Mouse (Mus musculus): ENCODE results near the gene Vmn1r55. TPM values are rescaled to one million over a fixed set of nuclear protein-coding genes. Genes with fewer than 3 reads are reported as not detected.
A peak's percentile ranks its signal among the peaks of the same experiment; 100 is the strongest.
"Not testable (repeated sequence)": the region's sequence is repeated elsewhere in the genome, so short reads cannot be mapped to it uniquely, and the experiment has no call there.

Vmn1r55 gene
- polyA plus RNA-seq, 1 experiment from 2014 or later: not detected

DNA sequence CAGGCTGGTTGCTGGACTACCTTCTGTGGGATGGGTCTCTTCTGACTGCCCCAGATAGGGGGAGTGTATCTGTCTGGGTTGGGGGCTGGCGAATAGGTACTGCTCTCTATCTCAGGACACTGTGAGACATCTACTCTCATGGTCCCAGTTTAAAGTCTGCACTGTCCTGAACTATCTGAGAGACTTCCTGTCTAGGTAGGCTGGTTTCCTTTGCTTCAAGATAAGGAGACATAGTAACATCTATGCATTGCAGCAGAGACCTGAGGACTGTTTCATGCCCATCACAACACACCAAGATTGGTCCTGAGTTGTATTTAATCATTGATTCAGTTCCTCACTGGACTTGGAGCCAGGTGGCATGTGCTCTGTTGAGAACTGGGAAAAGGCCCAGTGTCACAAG is 64.0 kb downstream of the Vmn1r55 start:
- H3K27me3 ChIP-seq (ENCODE audit: control insufficient read depth, insufficient read depth, low read length): no peaks in the 10 kb centered on the region
- H3K36me3 ChIP-seq (ENCODE audit: control insufficient read depth, insufficient read depth, low read length): peaks cover 41% of the 10 kb centered on the region

DNA sequence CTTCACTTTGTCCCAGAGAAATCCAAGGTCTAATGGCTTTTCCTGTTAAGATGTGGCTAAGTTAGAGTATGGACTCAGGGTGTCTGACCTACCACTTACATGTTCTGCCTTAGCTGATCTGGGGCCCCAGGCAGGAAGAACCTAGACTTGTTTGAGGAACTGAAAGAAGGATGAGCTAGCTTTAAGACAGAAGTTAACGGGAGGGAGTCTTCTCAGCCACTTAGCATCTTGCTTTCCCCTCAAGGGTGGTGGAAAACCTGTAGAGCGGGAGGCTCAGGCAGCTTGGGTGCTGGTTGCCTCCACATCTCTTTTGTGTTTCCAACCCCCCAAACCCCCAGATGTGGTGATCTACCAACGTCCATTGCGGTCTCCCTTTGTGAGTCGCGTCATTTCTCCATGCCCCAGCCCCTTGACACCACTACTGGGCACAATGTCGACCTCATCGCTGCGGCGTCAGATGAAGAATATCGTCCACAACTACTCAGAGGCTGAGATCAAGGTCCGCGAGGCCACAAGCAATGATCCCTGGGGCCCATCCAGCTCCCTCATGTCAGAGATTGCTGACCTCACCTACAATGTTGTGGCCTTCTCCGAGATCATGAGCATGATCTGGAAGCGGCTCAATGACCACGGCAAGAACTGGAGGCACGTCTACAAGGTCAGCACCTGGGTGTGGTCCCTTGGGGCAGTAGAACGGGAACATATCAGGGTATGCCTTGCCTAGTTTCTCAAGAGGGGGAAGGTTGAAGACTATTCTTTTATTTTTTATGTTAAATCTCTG is 66.0 kb downstream of the Vmn1r55 start:
- Histone ChIP-seq H3K36me3 (ENCODE audit: control insufficient read depth, insufficient read depth, low read length) (peaks cover 38% of the 10 kb centered on the region), H3K9me3 (ENCODE audit: control insufficient read depth, low read length) (no peaks in the 10 kb centered on the region)
- WGBS: 86% methylated on average over 18 of the region's 18 CpGs

More for the DNA sequence above, 64.0 kb downstream of the Vmn1r55 start:
- peaks cover 14% of the 10 kb centered on the region for H3K4me1 ChIP-seq (ENCODE audit: control insufficient read depth, insufficient read depth, low read length)
- ATAC-seq (ENCODE audit: low FRiP score, low TSS enrichment): no peak
- H3K9ac ChIP-seq (ENCODE audit: low read depth, low read length): no peak overlapping the region
- no peaks in the 10 kb centered on the region for H3K9me3 ChIP-seq (ENCODE audit: control insufficient read depth, low read length)
- no peak overlapping the region for H3K4me3 ChIP-seq (ENCODE audit: low read length)
- no peak overlapping the region for H3K27ac ChIP-seq (ENCODE audit: low read depth, low read length)
- no peak overlapping the region for H3K4me2 ChIP-seq (replicated peaks; ENCODE audit: low read depth, low read length)
- 88% methylated on average over 1 of the region's 1 CpGs for WGBS

DNA sequence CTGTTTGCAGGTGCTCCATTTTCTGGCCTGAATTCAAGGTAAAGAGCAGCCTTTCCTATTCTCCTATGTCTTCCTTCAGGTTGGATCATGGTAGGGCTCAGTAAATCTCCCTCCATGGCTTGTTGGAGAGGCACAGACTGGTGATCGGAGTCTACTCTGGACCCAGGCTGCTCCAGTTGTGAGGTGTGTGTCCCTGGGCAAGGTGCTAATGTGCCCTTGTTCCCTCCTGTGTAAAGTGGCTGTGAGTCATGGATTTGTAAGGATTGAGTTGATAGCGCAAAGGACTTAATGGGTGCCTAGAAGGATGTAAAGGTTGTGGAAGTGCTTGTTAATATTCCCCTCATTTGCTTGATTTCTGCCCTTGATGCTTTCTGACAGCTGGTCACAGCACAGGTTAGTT is 67.5 kb downstream of the Vmn1r55 start:
- ATAC-seq (ENCODE audit: low FRiP score, low TSS enrichment): no peak
- Histone ChIP-seq H3K4me2 (replicated peaks; ENCODE audit: low read depth, low read length) (no peak overlapping the region), H3K4me1 (ENCODE audit: control insufficient read depth, insufficient read depth, low read length) (peaks cover 9% of the 10 kb centered on the region), H3K9ac (ENCODE audit: low read depth, low read length) (no peak overlapping the region), H3K4me3 (ENCODE audit: low read length) (no peak overlapping the region), H3K36me3 (ENCODE audit: control insufficient read depth, insufficient read depth, low read length) (peaks cover 52% of the 10 kb centered on the region), H3K9me3 (ENCODE audit: control insufficient read depth, low read length) (no peaks in the 10 kb centered on the region), H3K27ac (ENCODE audit: low read depth, low read length) (no peak overlapping the region), H3K27me3 (ENCODE audit: control insufficient read depth, insufficient read depth, low read length) (no peaks in the 10 kb centered on the region)
- 96% methylated on average over 2 of the region's 2 CpGs for WGBS

More for the DNA sequence above, 66.0 kb downstream of the Vmn1r55 start:
- Histone ChIP-seq H3K27ac (ENCODE audit: low read depth, low read length) (no peak overlapping the region), H3K4me2 (replicated peaks; ENCODE audit: low read depth, low read length) (no peak overlapping the region), H3K4me3 (ENCODE audit: low read length) (no peak overlapping the region), H3K9ac (ENCODE audit: low read depth, low read length) (no peak overlapping the region), H3K27me3 (ENCODE audit: control insufficient read depth, insufficient read depth, low read length) (no peaks in the 10 kb centered on the region), H3K4me1 (ENCODE audit: control insufficient read depth, insufficient read depth, low read length) (peaks cover 14% of the 10 kb centered on the region)
- no peak for ATAC-seq (ENCODE audit: low FRiP score, low TSS enrichment)

DNA sequence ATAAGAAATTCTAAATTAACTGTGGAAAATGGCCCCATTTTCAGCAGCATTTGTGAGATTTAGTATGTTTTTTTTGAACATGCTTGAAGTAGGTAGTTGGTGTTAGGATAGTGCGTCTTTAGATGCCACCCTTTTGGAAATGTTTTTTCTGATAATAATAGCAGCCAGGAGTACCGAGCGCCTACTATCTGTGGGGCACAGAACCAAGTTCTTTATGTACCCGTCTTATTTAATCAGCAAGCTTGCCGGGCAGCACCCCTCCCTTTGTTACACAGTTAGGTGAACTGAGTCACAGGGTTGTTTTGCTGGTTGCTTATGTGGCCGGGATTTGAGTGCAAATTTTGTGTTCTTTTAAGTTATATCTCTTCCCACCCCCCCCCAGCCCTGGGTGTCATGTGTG is 68.2 kb downstream of the Vmn1r55 start:
- H3K36me3 ChIP-seq (ENCODE audit: control insufficient read depth, insufficient read depth, low read length): peaks cover 55% of the 10 kb centered on the region
- H3K4me3 ChIP-seq (ENCODE audit: low read length): peak overlapping the region; percentile 96
- peak overlapping the region; percentile 74 for H3K4me2 ChIP-seq (replicated peaks; ENCODE audit: low read depth, low read length)
- WGBS: 72% methylated on average over 6 of the region's 6 CpGs
- ATAC-seq (ENCODE audit: low FRiP score, low TSS enrichment): no peak
- H3K27ac ChIP-seq (ENCODE audit: low read depth, low read length): no peak overlapping the region
- H3K9ac ChIP-seq (ENCODE audit: low read depth, low read length): peak overlapping the region; percentile 97
- H3K27me3 ChIP-seq (ENCODE audit: control insufficient read depth, insufficient read depth, low read length): no peaks in the 10 kb centered on the region
- no peaks in the 10 kb centered on the region for H3K9me3 ChIP-seq (ENCODE audit: control insufficient read depth, low read length)
- peaks cover 8% of the 10 kb centered on the region for H3K4me1 ChIP-seq (ENCODE audit: control insufficient read depth, insufficient read depth, low read length)

DNA sequence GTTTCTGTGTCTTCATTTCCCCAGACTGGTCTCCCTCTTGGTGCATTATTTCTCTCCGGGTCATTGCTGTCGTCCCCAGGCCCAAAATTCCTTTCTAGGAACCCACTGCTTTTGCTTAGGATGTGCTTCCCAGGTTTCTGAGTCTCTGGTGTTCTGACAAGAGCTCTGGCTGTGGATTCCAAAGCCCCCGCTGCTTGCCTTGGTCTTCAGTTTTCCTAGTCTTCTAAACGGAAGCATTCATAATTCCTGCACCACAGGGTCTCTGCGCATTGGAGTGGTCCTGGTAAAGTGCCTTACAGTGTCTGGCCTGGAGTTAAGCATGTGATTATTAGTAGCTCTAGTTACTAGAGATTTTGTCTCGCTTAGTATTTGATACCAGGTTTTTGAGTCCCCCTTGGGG is 68.7 kb downstream of the Vmn1r55 start:
- Histone ChIP-seq H3K9ac (ENCODE audit: low read depth, low read length) (peak overlapping the region; percentile 97), H3K4me2 (replicated peaks; ENCODE audit: low read depth, low read length) (peak overlapping the region; percentile 74), H3K36me3 (ENCODE audit: control insufficient read depth, insufficient read depth, low read length) (peaks cover 56% of the 10 kb centered on the region), H3K27me3 (ENCODE audit: control insufficient read depth, insufficient read depth, low read length) (no peaks in the 10 kb centered on the region), H3K4me1 (ENCODE audit: control insufficient read depth, insufficient read depth, low read length) (peaks cover 8% of the 10 kb centered on the region), H3K4me3 (ENCODE audit: low read length) (peak overlapping the region; percentile 96), H3K27ac (ENCODE audit: low read depth, low read length) (peak overlapping the region; percentile 97; the same call in 1 of the 2 replicates), H3K9me3 (ENCODE audit: control insufficient read depth, low read length) (no peaks in the 10 kb centered on the region)
- WGBS: 14% methylated on average over 6 of the region's 6 CpGs
- no peak for ATAC-seq (ENCODE audit: low FRiP score, low TSS enrichment)

DNA sequence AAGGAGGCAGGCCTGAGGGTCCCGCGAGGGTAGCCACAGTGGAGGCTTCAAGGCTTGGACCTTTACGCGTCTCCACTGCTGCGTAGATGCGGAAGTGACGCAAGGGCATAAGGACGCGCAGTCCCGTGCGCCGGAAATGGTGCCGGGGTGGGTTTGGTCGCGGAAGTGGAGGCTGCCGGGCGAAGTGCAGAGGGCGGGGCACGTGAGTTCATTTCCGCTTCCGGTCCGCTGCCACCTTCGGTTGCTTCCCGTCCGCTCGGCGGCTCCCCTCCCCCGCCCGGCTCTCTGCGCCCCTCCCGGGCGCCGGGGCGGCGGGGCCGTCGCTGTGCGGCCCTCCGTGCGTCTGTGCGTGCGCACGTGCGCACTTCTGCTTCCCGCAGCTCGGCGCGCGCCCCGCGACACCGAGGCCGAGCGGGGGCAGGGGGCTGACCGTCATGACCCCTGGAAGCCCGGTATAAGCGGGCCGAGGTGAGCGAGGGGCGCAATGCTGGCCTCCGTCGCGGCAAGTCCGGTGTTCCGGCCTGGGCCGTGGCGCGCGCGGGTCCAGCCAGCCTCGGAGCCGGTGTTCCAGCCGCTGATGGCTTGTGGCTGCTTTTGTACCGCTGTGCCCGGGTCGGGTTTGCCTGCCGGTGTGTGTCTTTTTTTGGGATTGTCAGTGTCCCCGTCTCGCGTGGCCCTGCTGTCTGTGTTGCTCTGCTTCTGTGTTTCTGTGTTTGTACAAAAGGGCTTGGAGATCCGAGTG is 69.3 kb downstream of the Vmn1r55 start, which contains the start of gene Epn1:
Gene Epn1 (plus strand): TSS at position 226 of the 742 bp plus-strand sequence.
- peak; percentile 96 for ATAC-seq (ENCODE audit: low FRiP score, low TSS enrichment)
- H3K27me3 ChIP-seq (ENCODE audit: control insufficient read depth, insufficient read depth, low read length): no peaks in the 10 kb centered on the region
- H3K9me3 ChIP-seq (ENCODE audit: control insufficient read depth, low read length): no peaks in the 10 kb centered on the region
- H3K4me2 ChIP-seq (replicated peaks; ENCODE audit: low read depth, low read length): peak within 1 kb of the TSS; percentile 74
- H3K36me3 ChIP-seq (ENCODE audit: control insufficient read depth, insufficient read depth, low read length): peaks cover 54% of the 10 kb centered on the region
- peak within 1 kb of the TSS; percentile 97 for H3K9ac ChIP-seq (ENCODE audit: low read depth, low read length)
- under 1% methylated on average over 69 of the region's 81 CpGs for WGBS
- H3K27ac ChIP-seq (ENCODE audit: low read depth, low read length): peak within 1 kb of the TSS; percentile 97
- peak within 1 kb of the TSS; percentile 96 for H3K4me3 ChIP-seq (ENCODE audit: low read length)
- H3K4me1 ChIP-seq (ENCODE audit: control insufficient read depth, insufficient read depth, low read length): peaks cover 8% of the 10 kb centered on the region

DNA sequence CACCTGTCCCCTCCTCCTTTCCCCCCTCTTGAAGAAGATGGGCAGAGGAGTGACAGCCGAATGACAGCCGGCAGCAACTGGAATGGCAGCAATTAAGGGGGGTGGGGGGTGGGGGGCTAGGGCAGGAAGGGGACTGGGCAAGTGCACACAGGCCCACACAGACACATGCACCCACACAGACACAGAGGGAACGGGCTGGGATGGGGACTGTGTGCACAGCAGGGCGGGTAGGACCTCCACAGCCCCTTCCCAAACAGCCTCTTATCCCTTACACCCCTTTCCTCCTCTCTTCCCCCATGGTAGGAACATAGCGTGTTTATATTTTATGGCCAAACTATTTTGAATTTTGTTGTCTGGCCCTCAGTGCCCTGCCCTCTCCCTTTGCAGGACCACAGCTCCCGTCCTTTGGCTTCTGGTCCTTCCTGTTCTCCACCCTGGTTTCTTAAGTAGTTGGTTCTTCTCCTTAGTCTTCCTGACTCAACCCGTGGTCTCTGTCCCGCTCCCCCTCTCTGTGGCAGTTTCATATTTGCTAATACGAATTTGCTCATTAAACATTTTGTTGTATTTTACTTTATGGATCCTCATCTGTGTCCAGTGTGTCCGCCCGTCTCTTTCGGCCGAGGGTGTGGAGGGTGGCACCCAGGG is 70.0 kb downstream of the Vmn1r55 start:
- 0 out of 2 replicates have a peak overlapping the region, but pooled peaks have one; percentile 97 for H3K27ac ChIP-seq (ENCODE audit: low read depth, low read length)
- not testable (repeated sequence) for H3K27me3 ChIP-seq (ENCODE audit: control insufficient read depth, insufficient read depth, low read length); H3K9me3 ChIP-seq (ENCODE audit: control insufficient read depth, low read length); H3K4me1 ChIP-seq (ENCODE audit: control insufficient read depth, insufficient read depth, low read length)
- ATAC-seq (ENCODE audit: low FRiP score, low TSS enrichment): peak; percentile 37; the same call in 1 of the 2 replicates
- 41% methylated on average over 9 of the region's 13 CpGs for WGBS
- peak overlapping the region; percentile 97; the same call in 1 of the 2 replicates for H3K9ac ChIP-seq (ENCODE audit: low read depth, low read length)
- peak overlapping the region; percentile 96 for H3K4me3 ChIP-seq (ENCODE audit: low read length)
- H3K36me3 ChIP-seq (ENCODE audit: control insufficient read depth, insufficient read depth, low read length): peaks cover 54% of the 10 kb centered on the region
- H3K4me2 ChIP-seq (replicated peaks; ENCODE audit: low read depth, low read length): peak overlapping the region; percentile 74

All from kidney, embryonic 14.5 days (tissue).